Mouse (Mus musculus) forebrain, embryonic 11.5 days (tissue): ENCODE data around the gene Olfr1031. TPM values are rescaled to one million over a fixed set of nuclear protein-coding genes. Genes with fewer than 3 reads are reported as not detected.
"Not testable (repeated sequence)": the region's sequence is repeated elsewhere in the genome, so short reads cannot be mapped to it uniquely, and the experiment has no call there.

Experiments
- ATAC-seq: fragments of 200-750 bp; cut with Nextera tagmentation; replicated peaks from 2 replicates; pipeline ENCODE4 v1.8.0; 2017; ENCODE audit warnings: moderate TSS enrichment; ENCODE audit not compliant: low FRiP score
- DNase-seq: peaks from one replicate; pipeline ENCODE4 v3.0.0-alpha.2; 2017; ENCODE audit warnings: low spot score
- H3K27ac ChIP-seq: fragments of 300-500 bp; sonication (generic); 2 replicates; pipeline ENCODE4 v1.5.1; 2014; ENCODE audit warnings: low read depth, low read length
- H3K27me3 ChIP-seq: fragments of 300-500 bp; sonication (generic); 2 replicates; pipeline ENCODE4 v1.6.1; 2014; ENCODE audit warnings: mild to moderate bottlenecking, low read length, mixed read lengths; ENCODE audit not compliant: control insufficient read depth, insufficient read depth
- H3K36me3 ChIP-seq: fragments of 300-500 bp; sonication (generic); 2 replicates; pipeline ENCODE4 v1.6.1; 2014; ENCODE audit warnings: mild to moderate bottlenecking, low read length, moderate library complexity, mixed read lengths; ENCODE audit not compliant: control insufficient read depth, insufficient read depth
- H3K4me1 ChIP-seq: fragments of 300-500 bp; sonication (generic); replicated peaks from 2 replicates; pipeline ENCODE4 v1.6.1; 2014; ENCODE audit warnings: low read length, mixed read lengths; ENCODE audit not compliant: control insufficient read depth, insufficient read depth
- H3K4me2 ChIP-seq: fragments of 300-500 bp; sonication (generic); 2 replicates; pipeline ENCODE4 v1.6.1; 2014; ENCODE audit warnings: low read depth, mild to moderate bottlenecking, low read length, moderate library complexity, mixed read lengths; ENCODE audit not compliant: severe bottlenecking
- H3K4me3 ChIP-seq: fragments of 300-500 bp; sonication (generic); 2 replicates; pipeline ENCODE4 v1.5.1; 2014; ENCODE audit warnings: low read depth, low read length
- H3K9ac ChIP-seq: fragments of 300-500 bp; sonication (generic); 2 replicates; pipeline ENCODE4 v1.6.1; 2014; ENCODE audit warnings: low read length
- H3K9me3 ChIP-seq: fragments of 300-500 bp; sonication (generic); 2 replicates; pipeline ENCODE4 v1.6.1; 2016; ENCODE audit warnings: low read length, mixed read lengths; ENCODE audit not compliant: control insufficient read depth
- WGBS: fragments of 180-500 bp; shearing (Covaris S2); extraction: QIAGEN DNeasy Blood & Tissue Kit; methylation state at CpG from one replicate; pipeline ENCODE4 v1.1.7; 2014; 5-methylcytosine and 5-hydroxymethylcytosine counted together
- polyA plus RNA-seq: library from polyadenylated mRNA; unstranded; fragments of >200 nt; fragmentation: Nextera tagmentation; extraction: Ambion mirVana; gene quantifications from 2 replicates; pipeline ENCODE4 v1.2.1, GENCODE M21; 2014

Olfr1031 gene
- not detected in 2 replicates for polyA plus RNA-seq

DNA sequence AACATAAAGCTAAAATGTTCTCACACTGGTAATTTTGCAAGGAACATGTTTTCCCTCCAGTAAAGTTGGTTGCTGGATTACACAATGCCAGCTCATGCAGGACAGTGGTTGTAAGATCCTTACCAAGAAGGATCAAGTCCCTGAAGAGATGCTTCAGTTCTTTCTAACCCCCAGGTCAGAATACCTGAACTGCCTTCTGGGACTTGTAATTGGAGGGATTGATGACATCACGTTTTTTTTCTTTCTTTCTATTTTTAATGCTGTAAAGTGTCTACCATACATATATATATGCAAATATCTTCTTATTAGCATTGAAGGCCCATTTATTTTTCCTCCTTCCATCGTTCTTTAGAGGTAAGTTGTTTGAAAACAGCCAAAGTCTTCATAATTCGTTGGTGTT lies at the start of gene Olfr1031:
Gene Olfr1031, plus strand, starts transcription at position 301 of the 400 bp plus-strand sequence.
- no peak within 1 kb of the TSS for H3K9ac ChIP-seq
- H3K4me3 ChIP-seq = no peak within 1 kb of the TSS
- no peak within 1 kb of the TSS for H3K27ac ChIP-seq
- H3K36me3 ChIP-seq = no peaks in the 10 kb centered on the region
- H3K4me2 ChIP-seq = no peak within 1 kb of the TSS
- no peaks in the 10 kb centered on the region for H3K9me3 ChIP-seq
- ATAC-seq (no peak), DNase-seq (no peak)
- no peaks in the 10 kb centered on the region for H3K4me1 ChIP-seq
- H3K27me3 ChIP-seq = no peaks in the 10 kb centered on the region
- 69% methylated on average over 3 of the region's 3 CpGs for WGBS

DNA sequence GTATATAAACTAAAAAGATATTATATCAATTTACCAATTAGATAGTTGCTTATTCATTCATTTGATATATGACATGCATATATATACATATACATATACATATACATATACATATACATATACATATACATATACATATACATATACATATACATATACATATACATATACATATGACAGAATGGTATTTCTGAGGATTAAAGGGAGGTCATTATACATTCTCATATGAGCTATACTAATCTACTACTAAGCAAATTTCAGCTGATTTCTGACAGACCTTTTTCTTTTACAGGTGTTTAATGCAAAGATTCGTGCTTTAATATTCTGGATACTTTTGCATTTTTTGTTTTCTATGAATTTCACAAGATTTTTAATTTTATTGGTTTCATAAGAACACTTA lies 40.0 kb upstream of the Olfr1031 start, which contains the start of gene Olfr1028:
Gene Olfr1028, plus strand, starts transcription at position 301 of the 400 bp plus-strand sequence.
- Histone ChIP-seq H3K27me3 (no peaks in the 10 kb centered on the region), H3K4me3 (no peak within 1 kb of the TSS), H3K36me3 (no peaks in the 10 kb centered on the region), H3K4me2 (no peak within 1 kb of the TSS), H3K9ac (no peak within 1 kb of the TSS), H3K4me1 (no peaks in the 10 kb centered on the region), H3K9me3 (no peaks in the 10 kb centered on the region), H3K27ac (no peak within 1 kb of the TSS)
- ATAC-seq (no peak), DNase-seq (no peak)
- 83% methylated on average over 1 of the region's 1 CpGs for WGBS

DNA sequence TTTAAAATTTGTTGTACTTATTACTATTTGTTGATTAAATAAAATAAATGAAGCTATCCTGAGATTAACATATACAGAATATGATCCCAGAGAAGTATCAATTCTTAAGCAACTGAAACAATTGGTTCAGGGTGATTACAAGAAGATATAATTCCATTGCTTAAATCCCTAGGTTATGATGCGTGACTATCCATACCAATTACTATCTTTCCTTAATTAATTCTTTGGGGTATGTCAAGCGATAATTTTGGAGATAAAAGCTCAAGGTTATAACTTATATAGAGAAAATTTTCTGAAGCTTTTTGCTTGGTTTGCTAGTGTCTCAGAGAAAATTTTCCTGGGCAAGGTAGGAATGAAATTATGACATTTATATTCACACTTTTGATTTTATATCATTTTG lies 16.5 kb upstream of the Olfr1031 start, which contains the start of gene Olfr1029:
Gene Olfr1029, plus strand, starts transcription at position 301 of the 400 bp plus-strand sequence.
- no peaks in the 10 kb centered on the region for H3K9me3 ChIP-seq
- H3K27me3 ChIP-seq = no peaks in the 10 kb centered on the region
- no peaks in the 10 kb centered on the region for H3K36me3 ChIP-seq
- H3K9ac ChIP-seq = no peak within 1 kb of the TSS
- ATAC-seq = no peak
- H3K4me2 ChIP-seq = no peak within 1 kb of the TSS
- DNase-seq = no peak
- no peak within 1 kb of the TSS for H3K4me3 ChIP-seq
- H3K27ac ChIP-seq = no peak within 1 kb of the TSS
- WGBS = 81% methylated on average over 2 of the region's 2 CpGs
- H3K4me1 ChIP-seq = no peaks in the 10 kb centered on the region

DNA sequence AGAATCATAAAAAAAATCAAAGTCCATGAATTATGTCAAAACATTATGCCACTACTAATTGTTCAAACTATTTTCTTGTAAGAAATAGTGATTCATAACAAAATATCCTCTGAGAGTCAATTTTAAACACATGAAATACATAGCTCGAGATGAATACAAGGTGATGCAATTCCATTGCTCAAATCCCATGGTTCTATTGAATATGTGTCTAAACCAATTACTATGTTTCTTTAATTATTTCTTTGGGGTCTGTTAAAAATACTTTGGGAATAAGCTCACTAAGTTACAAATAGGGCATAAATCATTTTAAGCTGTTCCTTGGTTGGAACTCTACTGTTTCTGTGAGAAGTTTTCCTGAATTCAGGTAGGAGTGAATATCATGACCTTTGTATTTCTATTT lies 11.1 kb upstream of the Olfr1031 start, which contains the start of gene Olfr1030:
Gene Olfr1030, plus strand, starts transcription at position 301 of the 400 bp plus-strand sequence.
- Histone ChIP-seq H3K27me3 (no peaks in the 10 kb centered on the region), H3K9ac (no peak within 1 kb of the TSS), H3K4me3 (no peak within 1 kb of the TSS), H3K4me1 (no peaks in the 10 kb centered on the region), H3K36me3 (no peaks in the 10 kb centered on the region), H3K27ac (no peak within 1 kb of the TSS), H3K4me2 (no peak within 1 kb of the TSS), H3K9me3 (no peaks in the 10 kb centered on the region)
- 83% methylated on average over 1 of the region's 1 CpGs for WGBS
- ATAC-seq (no peak), DNase-seq (no peak)

DNA sequence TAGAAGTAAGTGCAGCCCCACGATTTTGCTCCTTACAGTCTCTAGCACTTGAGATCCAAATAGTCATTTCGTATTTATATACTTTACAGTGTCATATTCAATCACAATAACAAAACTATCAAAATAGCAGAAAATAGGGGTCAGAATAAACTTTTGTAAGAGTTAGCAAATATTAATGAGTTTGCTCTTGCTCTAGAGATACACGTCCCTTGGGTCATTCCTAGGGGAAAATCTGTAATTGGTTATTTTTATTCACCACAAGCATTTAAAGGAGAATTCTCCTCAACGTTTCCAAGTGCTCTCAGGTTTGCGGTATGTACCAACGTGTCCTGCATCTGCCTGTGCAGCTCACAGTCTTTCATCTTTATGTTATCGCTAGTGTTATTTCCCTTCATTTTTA lies 15.1 kb downstream of the Olfr1031 start, which contains the start of gene Olfr1032:
Gene Olfr1032, plus strand, starts transcription at position 301 of the 400 bp plus-strand sequence.
- H3K9me3 ChIP-seq = no peaks in the 10 kb centered on the region
- H3K4me1 ChIP-seq = no peaks in the 10 kb centered on the region
- H3K27ac ChIP-seq = no peak within 1 kb of the TSS
- WGBS = 82% methylated on average over 7 of the region's 7 CpGs
- H3K4me2 ChIP-seq = no peak within 1 kb of the TSS
- ATAC-seq = no peak
- no peaks in the 10 kb centered on the region for H3K36me3 ChIP-seq
- H3K27me3 ChIP-seq = no peaks in the 10 kb centered on the region
- DNase-seq = no peak
- no peak within 1 kb of the TSS for H3K4me3 ChIP-seq
- no peak within 1 kb of the TSS for H3K9ac ChIP-seq

DNA sequence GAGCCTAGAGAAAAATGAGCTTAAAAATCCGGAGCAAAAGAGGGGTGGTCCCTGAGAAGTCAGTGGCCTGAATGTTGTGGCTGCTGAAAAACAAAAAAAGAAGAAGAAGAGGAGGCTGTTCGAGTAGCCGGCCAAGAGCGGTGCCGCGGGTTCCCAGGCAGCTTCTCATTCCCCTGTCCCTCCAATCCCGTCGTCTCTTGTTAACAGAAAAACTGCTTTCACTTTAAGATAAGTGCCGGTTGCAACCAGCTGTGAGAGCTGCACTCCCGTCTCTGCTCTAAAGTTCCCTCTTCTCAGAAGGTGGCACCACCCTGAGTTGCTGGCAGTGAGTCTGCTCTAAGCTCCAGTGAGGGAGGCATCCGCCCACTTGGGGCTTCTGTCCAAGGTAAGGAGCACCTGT lies 30.3 kb downstream of the Olfr1031 start, which contains the start of gene Olfr1033:
Gene Olfr1033, plus strand, starts transcription at position 228 of the 400 bp plus-strand sequence.
- 6% methylated on average over 11 of the region's 11 CpGs for WGBS
- not testable (repeated sequence) for H3K9ac ChIP-seq, H3K4me1 ChIP-seq, H3K27ac ChIP-seq, ATAC-seq, H3K9me3 ChIP-seq, H3K36me3 ChIP-seq, H3K27me3 ChIP-seq, DNase-seq
- Histone ChIP-seq H3K4me2 (peak within 1 kb of the TSS; percentile 34; the same call in 1 of the 2 replicates), H3K4me3 (0 out of 2 replicates have a peak within 1 kb of the TSS, but pooled peaks have one; percentile 5)

DNA sequence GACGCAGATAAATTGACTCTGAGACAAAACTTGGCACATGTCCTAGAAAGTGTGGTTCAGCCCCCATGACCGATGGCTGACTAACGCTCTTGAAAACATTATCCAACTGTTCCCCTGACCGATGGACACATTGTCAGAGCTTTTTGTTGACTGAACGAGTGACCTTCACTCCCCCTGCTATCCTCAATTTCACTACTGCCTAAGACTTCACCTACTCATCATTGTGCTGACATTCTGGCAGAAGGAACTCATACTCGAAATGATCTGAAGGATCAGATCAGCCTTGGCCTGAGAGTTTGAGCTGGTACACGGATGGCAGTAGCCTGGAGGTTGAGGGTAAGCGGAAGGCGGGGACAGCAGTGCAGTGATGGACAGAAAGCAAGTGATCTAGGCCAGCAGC lies 31.4 kb downstream of the Olfr1031 start:
- not testable (repeated sequence) for ATAC-seq, H3K27ac ChIP-seq, H3K4me1 ChIP-seq, H3K9ac ChIP-seq, DNase-seq, H3K4me3 ChIP-seq, H3K27me3 ChIP-seq, H3K4me2 ChIP-seq, H3K9me3 ChIP-seq, H3K36me3 ChIP-seq
- WGBS = 84% methylated on average over 3 of the region's 9 CpGs
